Mouse (Mus musculus) heart, embryonic 16.5 days (tissue): ENCODE results near the gene A230050P20Rik. TPM values are rescaled to one million over a fixed set of nuclear protein-coding genes. Genes with fewer than 3 reads are reported as not detected.

ENCODE experiments used
- ATAC-seq: fragments of 200-750 bp; cut with Nextera tagmentation; replicated peaks from 2 replicates; pipeline ENCODE4 v1.8.0; 2017; ENCODE audit warnings: moderate number of reproducible peaks; ENCODE audit not compliant: insufficient read depth, low FRiP score; ENCODE audit errors: extremely low read depth
- H3K27ac ChIP-seq: fragments of 300-500 bp; sonication (generic); 2 replicates; pipeline ENCODE4 v1.5.1; 2014; ENCODE audit warnings: mild to moderate bottlenecking, low read length, control low read depth, moderate library complexity
- H3K27me3 ChIP-seq: fragments of 300-500 bp; sonication (generic); 2 replicates; pipeline ENCODE4 v1.6.1; 2014; ENCODE audit warnings: low read length, mixed read lengths; ENCODE audit not compliant: control insufficient read depth, insufficient read depth
- H3K36me3 ChIP-seq: fragments of 300-500 bp; sonication (generic); 2 replicates; pipeline ENCODE4 v1.6.1; 2014; ENCODE audit not compliant: control insufficient read depth, insufficient read depth
- H3K4me1 ChIP-seq: fragments of 300-500 bp; sonication (generic); 2 replicates; pipeline ENCODE4 v1.6.1; 2014; ENCODE audit warnings: low read length, mixed read lengths; ENCODE audit not compliant: control insufficient read depth, insufficient read depth
- H3K4me2 ChIP-seq: fragments of 300-500 bp; sonication (generic); 2 replicates; pipeline ENCODE4 v1.6.1; 2014; ENCODE audit warnings: low read depth, mild to moderate bottlenecking, control low read depth, low read length
- H3K4me3 ChIP-seq: fragments of 300-500 bp; sonication (generic); 2 replicates; pipeline ENCODE4 v1.5.1; 2014; ENCODE audit warnings: mild to moderate bottlenecking, control low read depth, low read length
- H3K9ac ChIP-seq: fragments of 300-500 bp; sonication (generic); 2 replicates; pipeline ENCODE4 v1.6.1; 2014; ENCODE audit warnings: low read length, control low read depth
- H3K9me3 ChIP-seq: fragments of 300-500 bp; sonication (generic); replicated peaks from 2 replicates; pipeline ENCODE4 v1.6.1; 2016; ENCODE audit warnings: low read length; ENCODE audit not compliant: control insufficient read depth
- WGBS: fragments of 180-500 bp; shearing (Covaris S2); extraction: QIAGEN DNeasy Blood & Tissue Kit; methylation state at CpG from one replicate; pipeline ENCODE4 v1.1.7; 2014; 5-methylcytosine and 5-hydroxymethylcytosine counted together
- microRNA-seq: library from miRNA; unstranded; fragments of <30 nt; microRNA quantifications from one replicate; pipeline ENCODE4, GENCODE M21; 2017
- polyA plus RNA-seq: library from polyadenylated mRNA; unstranded; fragments of >200 nt; fragmentation: Nextera tagmentation; extraction: Ambion mirVana; gene quantifications from 2 replicates; pipeline ENCODE4 v1.2.1, GENCODE M21; 2015

The A230050P20Rik gene
- polyA plus RNA-seq, 1 experiment from 2014 or later = 13.4 TPM

DNA sequence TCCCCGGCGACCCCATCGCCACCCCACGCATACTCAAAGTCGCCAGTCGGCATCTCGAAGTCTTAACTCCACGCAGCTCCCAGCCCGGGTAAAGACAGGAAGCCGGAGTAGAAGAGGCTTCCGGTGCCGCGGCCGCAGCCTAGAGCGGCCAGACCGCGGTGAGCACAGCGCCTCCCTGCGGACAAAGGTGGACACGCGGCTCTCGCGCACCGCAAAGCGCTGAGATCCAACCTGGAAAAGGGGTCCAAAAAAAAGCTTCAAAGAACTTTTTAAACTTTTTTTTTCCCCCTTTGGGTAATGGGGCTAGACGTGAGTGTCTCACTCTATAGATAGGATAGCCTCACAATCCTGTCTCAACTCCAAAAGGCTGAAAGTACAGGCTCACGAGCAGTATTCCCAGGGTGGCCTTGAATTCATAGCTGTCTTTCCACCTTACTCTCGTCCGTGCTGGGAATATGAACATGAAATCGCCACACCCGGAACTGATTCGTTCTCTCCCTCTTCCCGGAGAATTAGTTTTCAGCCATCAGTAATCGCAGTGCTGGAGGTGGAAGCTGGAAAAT lies 30.1 kb downstream of the A230050P20Rik start, which contains the start of gene Eif3g:
Gene Eif3g (minus strand): TSS at position 113 of the 563 bp plus-strand sequence.
- H3K27ac ChIP-seq = peak within 1 kb of the TSS; percentile 33; the same call in 1 of the 2 replicates
- no peaks in the 10 kb centered on the region for H3K27me3 ChIP-seq
- H3K4me2 ChIP-seq = peak within 1 kb of the TSS; percentile 95
- H3K9ac ChIP-seq = peak within 1 kb of the TSS; percentile 84
- H3K9me3 ChIP-seq = no peaks in the 10 kb centered on the region
- H3K4me3 ChIP-seq = peak within 1 kb of the TSS; percentile 69
- peaks cover 17% of the 10 kb centered on the region for H3K4me1 ChIP-seq
- ATAC-seq = peak; percentile 81
- 5% methylated on average over 34 of the region's 34 CpGs for WGBS
- peaks cover 21% of the 10 kb centered on the region for H3K36me3 ChIP-seq

DNA sequence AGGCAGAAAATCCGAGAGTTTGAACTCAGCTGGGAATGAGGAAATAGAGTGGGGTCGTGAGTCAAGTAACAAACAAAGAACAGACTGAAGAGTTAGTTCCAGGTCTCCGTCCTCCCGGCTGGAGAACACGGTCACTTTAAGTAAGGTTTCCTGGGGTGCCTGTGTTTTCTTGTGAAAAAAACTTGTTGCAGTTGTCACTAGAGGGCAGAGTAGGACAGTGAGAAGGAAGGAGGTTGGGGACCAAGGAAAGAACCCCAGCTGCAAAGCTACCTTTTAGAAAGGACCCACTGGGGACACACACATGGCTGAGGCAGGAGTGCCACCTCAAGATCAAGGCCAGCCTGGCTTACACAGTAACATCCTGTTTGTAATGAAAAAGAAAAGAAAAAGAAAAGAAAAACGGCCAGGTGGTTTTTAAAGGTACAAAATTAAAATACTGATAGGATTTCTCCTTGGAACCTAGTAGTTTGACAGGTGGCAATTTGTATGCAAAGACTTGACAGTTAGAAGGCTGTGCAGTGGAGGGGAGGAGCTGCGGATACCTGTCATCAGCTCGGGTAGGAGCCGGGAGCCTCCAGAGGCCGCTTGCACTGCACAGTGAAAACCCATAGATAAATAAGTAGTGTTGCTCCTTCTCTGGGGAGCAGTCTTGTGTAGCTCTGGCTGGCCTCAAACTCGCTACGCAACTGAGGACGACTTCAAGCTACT lies 33.2 kb downstream of the A230050P20Rik start:
- H3K27me3 ChIP-seq = no peaks in the 10 kb centered on the region
- peak overlapping the region; percentile 52 for H3K9ac ChIP-seq
- H3K9me3 ChIP-seq = no peaks in the 10 kb centered on the region
- peaks cover 17% of the 10 kb centered on the region for H3K4me1 ChIP-seq
- WGBS = 10% methylated on average over 13 of the region's 13 CpGs
- H3K4me3 ChIP-seq = no peak overlapping the region
- no peak; the same call in 1 of the 2 replicates for ATAC-seq
- H3K36me3 ChIP-seq = peaks cover 19% of the 10 kb centered on the region
- H3K27ac ChIP-seq = peak overlapping the region; percentile 58
- peak overlapping the region; percentile 36; the same call in 1 of the 2 replicates for H3K4me2 ChIP-seq

DNA sequence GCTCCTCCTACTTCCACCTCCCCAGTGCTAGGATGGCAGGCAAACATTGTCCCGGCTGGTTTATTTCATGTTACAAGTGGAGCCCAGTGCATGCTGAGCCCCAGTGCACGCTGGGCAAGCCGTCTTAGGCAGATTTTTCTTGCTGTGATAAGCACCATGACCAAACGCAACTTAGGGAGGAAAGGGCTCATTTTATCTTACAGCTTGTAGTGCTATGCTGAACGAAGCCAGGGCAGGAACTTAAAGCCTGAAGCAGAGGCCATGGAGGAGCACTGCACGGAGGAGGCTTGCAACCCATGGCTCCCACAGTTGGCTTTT lies 33.7 kb downstream of the A230050P20Rik start:
- ATAC-seq = no peak; the same call in 1 of the 2 replicates
- Histone ChIP-seq H3K36me3 (peaks cover 22% of the 10 kb centered on the region), H3K4me1 (peaks cover 15% of the 10 kb centered on the region), H3K27ac (peak overlapping the region; percentile 58), H3K9ac (peak overlapping the region; percentile 52; the same call in 1 of the 2 replicates), H3K9me3 (no peaks in the 10 kb centered on the region), H3K27me3 (no peaks in the 10 kb centered on the region), H3K4me3 (no peak overlapping the region), H3K4me2 (peak overlapping the region; percentile 36; the same call in 1 of the 2 replicates)
- 12% methylated on average over 6 of the region's 6 CpGs for WGBS

DNA sequence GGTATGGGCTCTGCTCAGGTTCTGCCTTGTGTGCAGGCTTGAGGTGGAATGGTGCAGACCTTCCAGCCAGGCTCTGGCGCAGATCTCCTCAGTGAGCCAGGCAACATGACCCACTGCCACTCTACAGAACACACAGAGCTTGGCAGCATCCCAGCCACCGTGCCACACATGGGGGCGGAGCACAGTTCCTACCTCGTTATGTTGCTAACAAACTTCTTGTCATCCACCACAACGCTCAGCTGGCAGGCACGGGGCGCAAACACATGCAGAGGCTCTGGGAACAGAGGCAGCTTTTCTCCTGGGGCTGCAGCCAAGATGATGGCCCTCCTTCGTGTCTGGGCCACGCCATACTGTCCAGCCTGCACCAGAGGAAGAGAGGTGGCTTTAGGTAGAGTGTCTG lies 41.5 kb downstream of the A230050P20Rik start:
- H3K27ac ChIP-seq = no peak overlapping the region
- H3K9ac ChIP-seq = no peak overlapping the region
- H3K4me2 ChIP-seq = no peak overlapping the region
- no peaks in the 10 kb centered on the region for H3K4me1 ChIP-seq
- H3K36me3 ChIP-seq = peaks cover 94% of the 10 kb centered on the region
- WGBS = 87% methylated on average over 9 of the region's 9 CpGs
- H3K27me3 ChIP-seq = no peaks in the 10 kb centered on the region
- H3K9me3 ChIP-seq = no peaks in the 10 kb centered on the region
- ATAC-seq = no peak
- no peak overlapping the region for H3K4me3 ChIP-seq

DNA sequence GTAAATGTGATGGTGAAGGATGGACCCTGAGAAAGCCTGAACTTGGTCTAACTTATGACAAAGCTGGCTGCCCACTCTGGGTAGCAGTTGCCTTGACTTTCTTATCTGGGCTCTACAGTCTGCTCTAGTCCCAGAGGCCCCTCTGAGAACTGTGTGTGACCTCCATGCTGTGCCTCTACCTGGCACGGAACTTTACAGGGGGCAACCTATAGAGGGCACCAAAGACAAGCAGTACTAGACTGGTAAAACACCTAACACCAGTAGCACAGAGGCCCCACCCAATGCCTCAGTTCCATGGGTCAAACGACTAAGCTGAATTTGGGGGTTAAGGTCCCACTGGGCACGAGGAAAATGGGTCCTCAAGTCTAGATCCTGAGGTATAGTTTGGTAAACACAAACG lies 47.7 kb downstream of the A230050P20Rik start:
- no peak overlapping the region for H3K4me3 ChIP-seq
- H3K4me1 ChIP-seq = no peaks in the 10 kb centered on the region
- no peak overlapping the region for H3K4me2 ChIP-seq
- H3K9me3 ChIP-seq = no peaks in the 10 kb centered on the region
- no peak overlapping the region for H3K27ac ChIP-seq
- 87% methylated on average over 4 of the region's 4 CpGs for WGBS
- no peaks in the 10 kb centered on the region for H3K27me3 ChIP-seq
- no peak for ATAC-seq
- H3K9ac ChIP-seq = no peak overlapping the region
- peaks cover 90% of the 10 kb centered on the region for H3K36me3 ChIP-seq

DNA sequence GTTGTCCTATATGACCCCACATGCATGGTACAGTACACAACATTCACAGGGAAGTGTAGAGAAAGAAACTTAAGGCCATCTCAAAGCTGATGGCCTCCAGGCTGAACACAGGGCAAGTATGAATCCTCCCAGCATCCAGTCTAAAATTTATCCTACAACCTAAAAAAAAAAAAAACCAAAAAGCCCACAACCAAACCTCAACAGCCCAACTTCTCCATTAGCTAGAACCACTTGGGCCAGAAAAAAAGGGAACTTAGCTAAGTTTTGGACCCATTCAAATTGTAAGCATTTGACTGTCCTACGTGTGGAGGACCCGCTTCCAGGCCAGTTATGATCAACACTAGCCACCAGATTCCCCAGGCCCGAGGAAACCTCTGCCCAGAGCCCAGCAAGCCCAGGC lies 54.8 kb downstream of the A230050P20Rik start:
- WGBS = 85% methylated on average over 3 of the region's 3 CpGs
- H3K9me3 ChIP-seq = no peaks in the 10 kb centered on the region
- no peak overlapping the region for H3K9ac ChIP-seq
- H3K27me3 ChIP-seq = no peaks in the 10 kb centered on the region
- no peak overlapping the region for H3K4me3 ChIP-seq
- peaks cover 75% of the 10 kb centered on the region for H3K36me3 ChIP-seq
- no peak overlapping the region for H3K27ac ChIP-seq
- H3K4me2 ChIP-seq = no peak overlapping the region
- no peak for ATAC-seq
- H3K4me1 ChIP-seq = no peaks in the 10 kb centered on the region

Small RNA genes within 50 kb of the gene (microRNA-seq; reads per million reads assigned to microRNA genes)
- not detected for gene Mir7081

Other genes with a start within 250 kb of the A230050P20Rik start
- gene Ubl5, start 225.8 kb upstream of the A230050P20Rik start, polyA plus RNA-seq = 281 and 320 TPM in 2 replicates
- 19.4 and 21.6 TPM in 2 replicates for gene Fbxl12, start 223.9 kb upstream of the A230050P20Rik start, polyA plus RNA-seq
- 47.4 and 48.4 TPM in 2 replicates for gene Pin1, start 216.5 kb upstream of the A230050P20Rik start, polyA plus RNA-seq
- 1.4 and 1.7 TPM in 2 replicates for gene Olfm2, start 122.3 kb upstream of the A230050P20Rik start, polyA plus RNA-seq
- gene Col5a3, start 53.6 kb upstream of the A230050P20Rik start, polyA plus RNA-seq = 1.9 and 2.1 TPM in 2 replicates
- not detected in 2 replicates for gene Rdh8, start 50.1 kb upstream of the A230050P20Rik start, polyA plus RNA-seq
- 3.8 and 4.0 TPM in 2 replicates for gene Angptl6, start 11.1 kb downstream of the A230050P20Rik start, polyA plus RNA-seq
- 36.4 and 44.3 TPM in 2 replicates for gene Ppan, start 19.5 kb downstream of the A230050P20Rik start, polyA plus RNA-seq
- 208 and 209 TPM in 2 replicates for gene Eif3g, start 30.0 kb downstream of the A230050P20Rik start, polyA plus RNA-seq
- gene Dnmt1, start 91.2 kb downstream of the A230050P20Rik start, polyA plus RNA-seq = 56.1 and 63.1 TPM in 2 replicates
- gene S1pr2, start 108.1 kb downstream of the A230050P20Rik start, polyA plus RNA-seq = 18.2 and 23.7 TPM in 2 replicates
- 170 and 173 TPM in 2 replicates for gene Mrpl4, start 134.1 kb downstream of the A230050P20Rik start, polyA plus RNA-seq
- 23.8 and 29.6 TPM in 2 replicates for gene Icam1, start 147.3 kb downstream of the A230050P20Rik start, polyA plus RNA-seq
- gene Icam4, start 160.7 kb downstream of the A230050P20Rik start, polyA plus RNA-seq = 2.0 and 3.0 TPM in 2 replicates
- 0.08 TPM in 1 of 2 replicates, not detected in the other for gene Icam5, start 163.4 kb downstream of the A230050P20Rik start, polyA plus RNA-seq
- 0.72 and 0.77 TPM in 2 replicates for gene Zglp1, start 198.5 kb downstream of the A230050P20Rik start, polyA plus RNA-seq
- 0.22 and 0.56 TPM in 2 replicates for gene Gm49373, start 204.5 kb downstream of the A230050P20Rik start, polyA plus RNA-seq
- gene Fdx1l, start 205.0 kb downstream of the A230050P20Rik start, polyA plus RNA-seq = 47.9 and 55.0 TPM in 2 replicates
- gene Gm38431, start 223.4 kb downstream of the A230050P20Rik start, polyA plus RNA-seq = 2.0 and 2.3 TPM in 2 replicates
- 41.4 and 49.3 TPM in 2 replicates for gene Raver1, start 223.4 kb downstream of the A230050P20Rik start, polyA plus RNA-seq